Mouse (Mus musculus) embryonic facial prominence, embryonic 11.5 days (tissue): ENCODE measurements around the gene Ubxn1. TPM values are rescaled to one million over a fixed set of nuclear protein-coding genes. Genes with fewer than 3 reads are reported as not detected.

Experiments
- ATAC-seq: fragments of 200-750 bp; cut with Nextera tagmentation; replicated peaks from 2 replicates; pipeline ENCODE4 v1.8.0; 2017; ENCODE audit warnings: low read depth; ENCODE audit not compliant: insufficient number of reproducible peaks, low FRiP score, low TSS enrichment
- DNase-seq: peaks from one replicate; pipeline ENCODE4 v3.0.0-alpha.2; 2015; ENCODE audit warnings: low spot score
- H3K27ac ChIP-seq: fragments of 300-500 bp; sonication (generic); replicated peaks from 2 replicates; pipeline ENCODE4 v1.5.1; 2014; ENCODE audit warnings: mild to moderate bottlenecking, low read depth, low read length, control low read depth
- H3K27me3 ChIP-seq: fragments of 300-500 bp; sonication (generic); 2 replicates; pipeline ENCODE4 v1.6.1; 2014; ENCODE audit warnings: mild to moderate bottlenecking, low read length, moderate library complexity, mixed read lengths; ENCODE audit not compliant: control insufficient read depth, insufficient read depth
- H3K36me3 ChIP-seq: fragments of 300-500 bp; sonication (generic); replicated peaks from 2 replicates; pipeline ENCODE4 v1.6.1; 2014; ENCODE audit warnings: low read depth, mild to moderate bottlenecking, low read length, moderate library complexity, mixed read lengths; ENCODE audit not compliant: control insufficient read depth, insufficient read depth
- H3K4me1 ChIP-seq: fragments of 300-500 bp; sonication (generic); 2 replicates; pipeline ENCODE4 v1.6.1; 2014; ENCODE audit warnings: low read length, mixed read lengths; ENCODE audit not compliant: control insufficient read depth, insufficient read depth
- H3K4me2 ChIP-seq: fragments of 300-500 bp; sonication (generic); 2 replicates; pipeline ENCODE4 v1.6.1; 2014; ENCODE audit warnings: low read depth, mild to moderate bottlenecking, control low read depth, low read length, moderate library complexity
- H3K4me3 ChIP-seq: fragments of 300-500 bp; sonication (generic); 2 replicates; pipeline ENCODE4 v1.5.1; 2014; ENCODE audit warnings: low read depth, low read length, control low read depth
- H3K9ac ChIP-seq: fragments of 300-500 bp; sonication (generic); replicated peaks from 2 replicates; pipeline ENCODE4 v1.6.1; 2014; ENCODE audit warnings: mild to moderate bottlenecking, control low read depth, low read length
- H3K9me3 ChIP-seq: fragments of 300-500 bp; sonication (generic); replicated peaks from 2 replicates; pipeline ENCODE4 v1.6.1; 2016; ENCODE audit warnings: mild to moderate bottlenecking, low read length, inconsistent platforms, mixed read lengths; ENCODE audit not compliant: control insufficient read depth
- WGBS: fragments of 180-500 bp; shearing (Covaris S2); extraction: QIAGEN DNeasy Blood & Tissue Kit; methylation state at CpG from one replicate; pipeline ENCODE4 v1.1.7; 2014; 5-methylcytosine and 5-hydroxymethylcytosine counted together
- polyA plus RNA-seq: library from polyadenylated mRNA; unstranded; fragments of >200 nt; fragmentation: Nextera tagmentation; extraction: Ambion mirVana; gene quantifications from 2 replicates; pipeline ENCODE4 v1.2.1, GENCODE M21; 2014

The Ubxn1 gene
- polyA plus RNA-seq, 1 experiment from 2014 or later: 189 TPM

DNA sequence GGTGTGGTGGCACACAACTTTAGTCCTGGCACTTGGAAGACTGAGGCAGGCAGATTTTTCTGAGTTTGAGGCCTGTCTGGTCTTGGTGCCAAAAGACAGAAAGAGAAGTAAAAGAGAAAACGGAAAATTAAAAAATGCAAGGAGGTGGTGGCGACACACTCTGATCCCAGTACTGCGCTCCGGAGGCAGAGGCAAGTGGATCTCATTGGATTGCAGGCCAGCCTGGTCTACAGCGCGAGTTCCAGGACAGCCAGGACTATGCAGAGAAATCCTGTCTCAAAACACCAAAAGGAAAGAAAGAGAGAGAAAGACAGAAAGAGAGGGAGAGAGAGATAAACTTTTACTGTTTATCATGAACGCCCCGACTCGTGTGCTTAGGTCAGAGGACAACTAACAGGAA lies 458 bp upstream of the Ubxn1 start:
- H3K27ac ChIP-seq: no peak overlapping the region
- H3K4me1 ChIP-seq: no peaks in the 10 kb centered on the region
- no peaks in the 10 kb centered on the region for H3K9me3 ChIP-seq
- H3K36me3 ChIP-seq: peaks cover 10% of the 10 kb centered on the region
- peak overlapping the region; percentile 21 for H3K4me2 ChIP-seq
- DNase-seq: no peak
- H3K27me3 ChIP-seq: no peaks in the 10 kb centered on the region
- no peak; the same call in 1 of the 2 replicates for ATAC-seq
- H3K9ac ChIP-seq: peak overlapping the region; percentile 43
- H3K4me3 ChIP-seq: peak overlapping the region; percentile 90
- 61% methylated on average over 9 of the region's 9 CpGs for WGBS

DNA sequence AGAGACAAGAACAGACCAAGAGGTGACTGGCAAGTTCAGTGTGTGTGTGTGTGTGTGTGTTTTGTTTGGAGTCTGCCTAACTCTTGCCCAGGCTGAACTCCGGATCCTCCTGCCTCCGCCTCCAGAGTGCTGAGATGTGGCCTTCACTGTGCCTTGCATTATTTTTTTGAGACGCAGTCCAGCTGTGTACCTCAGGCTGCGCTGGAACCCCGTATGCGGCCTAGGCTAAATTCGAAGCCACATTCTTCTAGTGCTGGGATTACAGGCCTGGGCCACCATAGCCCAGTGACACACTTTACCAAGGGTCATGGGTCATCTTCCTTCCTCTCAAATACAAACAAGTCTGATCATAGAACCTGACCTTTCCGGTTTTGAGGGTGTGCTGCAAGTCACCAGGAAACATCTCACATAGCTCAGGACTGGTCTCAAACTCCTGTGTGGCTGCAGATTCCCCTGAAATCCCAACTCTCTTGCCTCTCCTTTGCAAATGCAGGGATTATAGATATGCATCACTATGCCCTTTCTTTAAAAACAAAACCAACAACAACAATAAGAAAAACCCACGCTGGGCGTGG lies 1.1 kb downstream of the Ubxn1 start:
- Histone ChIP-seq H3K4me3 (peak overlapping the region; percentile 90), H3K4me1 (no peaks in the 10 kb centered on the region), H3K4me2 (peak overlapping the region; percentile 73), H3K9ac (peak overlapping the region; percentile 83), H3K27ac (no peak overlapping the region), H3K9me3 (no peaks in the 10 kb centered on the region), H3K36me3 (peaks cover 10% of the 10 kb centered on the region), H3K27me3 (no peaks in the 10 kb centered on the region)
- ATAC-seq: no peak
- 74% methylated on average over 10 of the region's 10 CpGs for WGBS
- no peak for DNase-seq

DNA sequence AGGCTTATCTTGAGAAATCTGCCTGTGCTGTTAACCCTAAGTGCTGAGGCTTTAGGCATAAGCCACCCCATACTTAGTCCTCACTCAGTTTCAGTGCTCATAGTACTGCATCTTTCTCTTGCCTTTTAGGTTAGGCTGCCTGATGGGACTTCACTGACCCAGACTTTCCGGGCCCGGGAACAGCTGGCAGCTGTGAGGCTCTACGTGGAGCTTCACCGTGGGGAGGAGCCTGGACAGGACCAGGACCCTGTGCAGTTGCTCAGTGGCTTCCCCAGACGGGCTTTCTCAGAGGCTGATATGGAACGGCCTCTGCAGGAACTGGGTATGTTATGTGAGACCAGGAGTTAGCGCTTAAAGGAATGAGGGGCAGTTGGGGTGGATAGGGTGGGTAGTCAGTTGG lies 3.7 kb downstream of the Ubxn1 start:
- Histone ChIP-seq H3K4me3 (no peak overlapping the region), H3K4me1 (no peaks in the 10 kb centered on the region), H3K9me3 (no peaks in the 10 kb centered on the region), H3K4me2 (no peak overlapping the region), H3K9ac (no peak overlapping the region), H3K36me3 (peaks cover 10% of the 10 kb centered on the region), H3K27me3 (no peaks in the 10 kb centered on the region), H3K27ac (no peak overlapping the region)
- 93% methylated on average over 7 of the region's 7 CpGs for WGBS
- ATAC-seq (no peak), DNase-seq (no peak)

DNA sequence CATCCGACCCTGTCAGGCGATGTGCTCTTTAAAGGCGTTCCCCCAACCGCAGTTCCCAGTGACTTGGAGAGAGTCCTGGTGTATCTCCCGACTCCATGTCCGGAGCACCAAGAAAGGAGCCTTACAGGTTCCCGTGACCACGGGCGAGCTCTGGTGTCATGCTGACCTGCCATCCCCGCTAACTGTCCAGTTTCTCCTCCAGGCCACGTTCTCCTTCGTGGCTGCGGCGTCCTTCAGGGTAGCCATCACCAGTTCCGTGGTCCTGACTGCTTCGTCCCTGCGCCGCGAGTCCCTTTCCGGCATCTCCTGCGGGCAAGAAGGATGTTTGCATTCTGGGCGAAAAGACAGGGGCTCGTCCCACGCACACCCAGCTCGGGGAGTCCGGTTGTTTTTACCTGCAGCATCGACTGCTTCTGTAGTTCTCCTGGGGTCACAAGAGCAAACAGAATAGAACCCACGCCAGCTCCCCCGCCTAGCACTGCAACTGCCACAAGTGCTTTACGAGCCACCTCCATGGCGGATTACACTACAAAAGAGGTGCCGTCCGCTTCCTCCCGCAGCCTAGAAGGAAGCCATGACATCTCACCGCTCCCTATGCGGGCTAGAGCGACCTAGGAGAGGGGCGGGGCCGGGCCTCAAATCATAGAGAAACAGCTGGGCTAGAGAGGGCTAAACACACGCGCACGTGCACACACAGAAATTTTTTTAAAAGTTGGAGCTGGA lies 9.2 kb downstream of the Ubxn1 start, which contains the start of gene Uqcc3:
TSS of gene Uqcc3 (minus strand) at position 613 of the 723 bp plus-strand sequence.
- Histone ChIP-seq H3K9ac (peak within 1 kb of the TSS; percentile 91), H3K27me3 (no peaks in the 10 kb centered on the region), H3K4me3 (peak within 1 kb of the TSS; percentile 82), H3K4me1 (no peaks in the 10 kb centered on the region), H3K9me3 (no peaks in the 10 kb centered on the region), H3K27ac (peak within 1 kb of the TSS; percentile 52), H3K36me3 (peaks cover under 1% of the 10 kb centered on the region), H3K4me2 (peak within 1 kb of the TSS; percentile 81)
- DNase-seq (peak; percentile 92), ATAC-seq (peak; percentile 98)
- WGBS: under 1% methylated on average over 42 of the region's 42 CpGs

DNA sequence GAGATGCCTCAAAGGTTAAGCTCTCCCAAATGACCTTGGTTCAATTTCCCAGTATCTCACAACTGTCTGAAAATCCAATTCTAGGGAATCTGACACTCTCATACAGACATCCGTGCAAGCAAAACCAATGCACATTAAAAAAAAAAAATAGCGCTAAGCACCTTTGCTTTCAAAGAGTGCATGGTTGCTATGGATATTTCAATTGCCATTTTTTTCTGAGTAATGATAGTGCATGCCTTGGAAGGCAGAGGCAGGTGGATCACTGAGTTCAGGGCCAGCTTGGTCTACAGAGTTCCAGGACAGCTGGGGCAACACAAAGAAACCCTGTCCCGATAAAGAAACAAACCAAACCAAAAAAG lies 9.7 kb downstream of the Ubxn1 start:
- H3K9me3 ChIP-seq: no peaks in the 10 kb centered on the region
- peak overlapping the region; percentile 81 for H3K4me2 ChIP-seq
- no peaks in the 10 kb centered on the region; the same call in 1 of the 2 replicates for H3K36me3 ChIP-seq
- no peak for ATAC-seq
- H3K4me3 ChIP-seq: peak overlapping the region; percentile 82
- peak overlapping the region; percentile 91; the same call in 1 of the 2 replicates for H3K9ac ChIP-seq
- H3K4me1 ChIP-seq: no peaks in the 10 kb centered on the region
- no peak overlapping the region for H3K27ac ChIP-seq
- DNase-seq: no peak
- WGBS: 20% methylated on average over 3 of the region's 3 CpGs
- no peaks in the 10 kb centered on the region for H3K27me3 ChIP-seq

DNA sequence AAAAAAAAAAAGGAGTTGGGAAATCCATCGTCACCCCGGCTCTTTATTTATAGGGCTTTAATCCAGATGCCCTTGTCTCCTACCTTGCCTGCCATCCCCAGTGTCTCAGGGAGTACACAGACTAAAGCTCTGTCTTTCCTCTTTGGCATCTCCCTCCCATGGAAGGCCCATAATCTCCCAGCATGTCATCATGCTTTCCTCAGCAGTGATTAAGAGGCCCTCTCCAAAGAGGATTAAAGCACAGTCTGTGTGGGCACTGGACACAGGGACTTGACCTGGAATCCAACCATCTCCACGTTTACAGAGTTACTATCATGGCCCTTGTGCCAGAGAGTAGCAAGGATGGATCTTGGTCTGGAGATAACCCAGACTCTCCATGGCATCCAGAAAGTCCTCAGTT lies 12.3 kb downstream of the Ubxn1 start, which contains the start of the genes Lbhd1 and Gm49403:
TSS of gene Lbhd1 (plus strand) at position 117 of the 400 bp plus-strand sequence.
TSS of gene Gm49403 (plus strand) at position 315 of the 400 bp plus-strand sequence.
- no peaks in the 10 kb centered on the region for H3K27me3 ChIP-seq
- no peak within 1 kb of the TSS for H3K4me3 ChIP-seq
- H3K4me2 ChIP-seq: no peak within 1 kb of the TSS
- no peak within 1 kb of the TSS for H3K9ac ChIP-seq
- H3K36me3 ChIP-seq: no peaks in the 10 kb centered on the region
- DNase-seq (no peak), ATAC-seq (no peak)
- 82% methylated on average over 3 of the region's 3 CpGs for WGBS
- H3K27ac ChIP-seq: no peak within 1 kb of the TSS
- no peaks in the 10 kb centered on the region for H3K4me1 ChIP-seq
- H3K9me3 ChIP-seq: no peaks in the 10 kb centered on the region

DNA sequence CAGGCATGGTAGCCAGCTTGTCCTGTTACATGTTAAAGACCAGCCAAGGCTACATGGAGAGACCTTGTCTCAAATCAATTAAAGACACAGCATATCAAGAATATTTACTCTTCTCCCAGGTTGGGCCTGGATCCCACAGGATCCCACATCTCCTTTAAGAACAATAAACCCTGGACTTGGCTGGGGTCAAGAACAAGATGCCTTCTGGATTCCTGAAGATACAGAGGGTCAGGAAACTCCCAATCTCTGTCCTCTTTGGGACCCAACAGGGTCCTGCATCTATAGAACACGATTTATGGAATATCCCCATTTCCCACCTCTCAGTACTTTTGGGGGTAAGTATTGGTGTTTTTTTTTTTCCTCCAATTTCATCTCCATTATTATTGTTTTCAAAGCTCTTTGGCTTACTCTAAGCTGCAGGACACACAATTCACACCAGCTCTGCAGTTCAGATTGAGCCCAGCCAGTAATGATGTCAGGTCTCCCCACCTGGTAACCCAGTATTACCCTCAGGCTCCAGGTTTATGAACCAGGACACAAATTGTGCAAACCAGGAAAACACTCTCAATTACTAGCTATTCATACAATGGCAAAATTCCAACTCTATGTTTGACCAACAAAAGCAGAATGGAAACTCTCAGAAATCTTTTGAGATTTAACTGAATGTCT lies 15.8 kb downstream of the Ubxn1 start:
- ATAC-seq (no peak), DNase-seq (no peak)
- H3K4me3 ChIP-seq: no peak overlapping the region
- WGBS: 52% methylated on average over 1 of the region's 1 CpGs
- no peak overlapping the region for H3K4me2 ChIP-seq
- H3K27ac ChIP-seq: no peak overlapping the region
- no peak overlapping the region for H3K9ac ChIP-seq
- peaks cover 4% of the 10 kb centered on the region for H3K36me3 ChIP-seq
- no peaks in the 10 kb centered on the region for H3K27me3 ChIP-seq
- no peaks in the 10 kb centered on the region for H3K9me3 ChIP-seq
- no peaks in the 10 kb centered on the region for H3K4me1 ChIP-seq
